Mouse (Mus musculus) splenic B cell, adult 2 months (primary cell): ENCODE results near the gene Hist1h2af.

Experiments used
- DNase-seq: peaks from one replicate; pipeline ENCODE4 v3.0.0-alpha.2; 2011; ENCODE audit warnings: low read depth, low spot score
- H3K27me3 ChIP-seq: 2 replicates; pipeline ENCODE4 v1.6.1; 2012; ENCODE audit warnings: mild to moderate bottlenecking, low read length, moderate library complexity, mixed read lengths; ENCODE audit not compliant: control insufficient read depth, poor library complexity, insufficient read depth, severe bottlenecking
- H3K36me3 ChIP-seq: 2 replicates; pipeline ENCODE4 v1.6.1; 2012; ENCODE audit warnings: mild to moderate bottlenecking, low read length, moderate library complexity, mixed read lengths; ENCODE audit not compliant: control insufficient read depth, poor library complexity, insufficient read depth, severe bottlenecking

Hist1h2af gene

DNA sequence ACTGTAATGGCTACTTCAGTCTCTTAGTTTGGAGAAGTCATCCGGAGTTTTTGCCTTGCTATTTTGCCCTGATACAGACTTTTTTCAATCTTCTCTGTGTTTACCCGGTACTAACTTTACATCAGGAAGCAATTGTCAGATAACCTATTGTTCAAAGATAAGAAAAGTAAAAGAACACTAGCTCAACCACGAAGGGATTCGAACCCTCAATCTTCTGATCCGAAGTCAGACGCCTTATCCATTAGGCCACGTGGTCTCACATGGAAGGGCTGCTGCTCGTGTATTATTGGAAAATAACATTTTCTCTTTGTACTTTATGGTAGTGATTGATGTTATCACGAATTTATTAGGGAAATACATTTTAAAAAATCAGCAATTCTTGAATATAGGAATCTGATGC lies 29.9 kb upstream of the Hist1h2af start:
- H3K36me3 ChIP-seq = no peaks in the 10 kb centered on the region
- H3K27me3 ChIP-seq = no peaks in the 10 kb centered on the region
- DNase-seq = peak; percentile 56

DNA sequence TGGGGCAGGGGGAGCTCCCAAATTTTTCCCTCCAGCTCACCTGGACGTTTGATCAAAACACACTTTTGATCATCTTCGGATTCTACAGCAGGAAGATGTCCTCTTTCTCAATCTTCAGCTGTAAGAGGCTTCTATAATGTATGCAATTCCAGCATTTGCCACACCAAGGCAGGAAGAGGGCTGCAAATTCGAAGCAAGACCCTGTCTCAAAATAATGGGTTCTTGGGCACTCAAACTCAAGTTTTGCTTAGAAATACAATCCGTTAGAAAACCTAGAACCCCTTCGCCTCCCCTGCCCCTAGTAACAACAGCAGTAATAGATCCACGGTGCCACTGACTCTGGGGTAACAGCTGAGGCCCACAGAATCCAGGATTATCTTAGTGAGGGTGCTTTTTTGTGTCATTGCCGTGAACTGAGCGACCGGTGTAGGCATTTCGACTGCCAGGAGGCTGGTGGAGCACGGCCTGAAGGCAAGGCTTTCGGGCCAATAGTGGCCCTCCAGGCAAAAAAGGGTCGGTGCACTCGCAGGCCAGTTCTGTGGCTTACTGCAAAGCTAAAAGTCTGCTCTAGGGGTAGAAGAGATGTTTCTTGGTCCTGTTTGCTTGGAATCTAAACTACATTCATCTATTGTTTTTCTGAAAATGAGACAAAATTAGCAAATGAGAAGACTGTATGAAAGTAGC lies 27.9 kb upstream of the Hist1h2af start:
- no peaks in the 10 kb centered on the region for H3K36me3 ChIP-seq
- no peaks in the 10 kb centered on the region for H3K27me3 ChIP-seq
- no peak for DNase-seq

DNA sequence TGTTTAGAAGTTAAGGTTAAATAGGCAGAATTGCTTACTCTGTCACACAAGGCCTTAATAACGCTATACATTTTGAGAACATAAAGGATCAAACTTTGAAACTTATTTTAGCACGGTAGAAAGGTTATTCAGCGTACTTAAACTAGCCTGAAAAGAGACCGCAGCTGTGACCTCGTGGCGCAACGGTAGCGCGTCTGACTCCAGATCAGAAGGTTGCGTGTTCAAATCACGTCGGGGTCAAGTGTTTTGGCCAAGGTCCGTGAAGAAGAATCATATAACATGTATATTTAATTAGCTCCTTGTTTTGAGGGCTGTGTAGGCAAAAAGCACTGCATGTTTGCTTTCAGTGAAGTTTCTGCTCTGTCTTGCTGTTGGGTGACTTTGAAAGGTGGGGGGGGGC lies 27.4 kb upstream of the Hist1h2af start:
- H3K27me3 ChIP-seq = no peaks in the 10 kb centered on the region
- peak; percentile 66 for DNase-seq
- H3K36me3 ChIP-seq = no peaks in the 10 kb centered on the region

DNA sequence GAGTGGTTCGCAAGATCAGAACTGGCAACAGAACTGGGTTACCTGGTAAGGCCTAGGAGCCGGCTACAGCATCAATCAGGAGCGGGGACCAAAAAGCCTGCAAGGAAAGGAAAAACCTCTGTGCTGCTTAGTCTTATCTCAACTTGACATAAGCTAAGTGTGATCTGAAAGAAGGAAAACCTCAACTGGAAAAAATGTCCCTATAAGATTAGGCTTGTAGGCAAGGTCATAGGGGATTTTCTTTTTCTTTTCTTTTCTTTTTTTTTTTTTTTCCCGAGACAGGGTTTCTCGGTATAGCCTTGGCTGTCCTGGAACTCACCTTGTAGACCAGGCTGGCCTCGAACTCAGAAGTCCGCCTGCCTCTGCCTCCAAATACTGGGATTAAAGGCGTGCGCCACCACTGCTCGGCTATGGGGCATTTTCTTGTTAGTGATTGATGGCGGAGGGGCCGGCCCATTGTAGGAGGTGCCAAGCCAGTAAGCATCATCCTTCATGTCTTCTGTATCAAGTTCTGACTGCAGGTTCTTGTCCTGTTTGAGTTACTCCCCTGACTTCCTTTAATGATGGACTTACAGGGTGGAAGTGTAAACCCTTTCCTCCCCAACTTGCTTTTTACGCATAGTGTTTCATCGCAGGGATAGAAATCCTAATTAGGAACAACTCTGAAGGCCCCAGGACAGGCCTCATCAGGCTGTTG lies 26.7 kb upstream of the Hist1h2af start:
- DNase-seq = no peak
- no peaks in the 10 kb centered on the region for H3K36me3 ChIP-seq

DNA sequence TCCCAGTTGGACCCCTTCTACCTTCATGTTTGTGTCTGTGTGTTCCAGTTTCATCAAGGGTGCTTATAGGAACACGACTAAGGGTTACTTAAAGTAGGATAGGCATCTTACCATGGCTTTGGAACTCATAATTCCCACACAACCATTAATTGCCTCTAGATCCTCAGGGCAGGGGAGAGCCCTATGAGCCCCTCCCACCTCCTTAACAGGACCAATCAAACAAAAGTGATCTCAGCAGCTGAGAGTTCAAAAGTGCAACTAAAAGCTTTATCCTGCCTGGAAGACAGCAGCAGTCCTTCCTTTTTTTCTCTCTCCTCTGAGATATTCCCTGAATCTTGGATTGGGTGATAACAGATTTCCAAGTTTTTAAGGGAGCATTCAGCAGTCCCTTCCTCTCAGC lies 23.6 kb upstream of the Hist1h2af start:
- Histone ChIP-seq H3K27me3 (no peaks in the 10 kb centered on the region), H3K36me3 (no peaks in the 10 kb centered on the region)
- DNase-seq = no peak

More for the DNA sequence above, 26.7 kb upstream of the Hist1h2af start:
- no peaks in the 10 kb centered on the region for H3K27me3 ChIP-seq

DNA sequence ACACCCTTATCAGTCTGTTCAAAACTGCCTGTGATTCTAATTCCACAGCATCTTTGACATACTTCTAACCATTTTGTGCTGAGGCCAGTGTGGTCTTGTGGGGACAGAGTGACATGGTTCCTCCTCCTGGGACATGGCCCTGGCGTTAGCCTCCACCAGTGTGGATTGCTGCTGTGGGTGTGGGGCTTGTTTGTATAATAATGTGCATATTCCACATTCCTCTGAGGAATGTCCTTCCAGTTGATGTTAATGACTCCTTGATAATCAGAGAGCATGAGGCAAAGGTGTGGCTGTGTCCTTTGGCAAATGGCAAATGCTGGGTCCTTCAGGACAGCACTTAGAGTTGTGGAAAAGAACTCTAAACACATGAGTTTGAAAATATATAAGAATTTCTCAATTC lies 20.2 kb upstream of the Hist1h2af start:
- H3K36me3 ChIP-seq = no peaks in the 10 kb centered on the region
- no peak for DNase-seq
- no peaks in the 10 kb centered on the region for H3K27me3 ChIP-seq

DNA sequence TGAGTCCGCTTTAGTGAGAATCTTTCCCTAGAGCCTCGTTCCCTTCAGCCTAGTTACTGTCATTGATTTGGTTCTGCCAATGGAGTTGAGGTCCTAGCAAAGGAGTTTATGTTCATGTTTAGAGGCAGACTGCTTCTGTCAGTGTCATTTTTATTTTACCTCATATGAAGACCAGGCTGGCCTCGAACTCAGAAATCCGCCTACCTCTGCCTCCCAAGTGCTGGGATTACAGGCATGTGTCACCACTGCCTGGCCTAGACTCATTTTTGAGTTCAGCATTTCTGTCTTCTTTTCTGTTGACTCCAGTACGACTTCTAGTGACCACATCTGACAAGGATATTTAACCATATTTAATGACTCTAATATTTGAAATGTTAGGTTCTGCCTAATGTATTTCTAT lies 18.4 kb upstream of the Hist1h2af start:
- no peaks in the 10 kb centered on the region for H3K36me3 ChIP-seq
- H3K27me3 ChIP-seq = no peaks in the 10 kb centered on the region
- DNase-seq = no peak

DNA sequence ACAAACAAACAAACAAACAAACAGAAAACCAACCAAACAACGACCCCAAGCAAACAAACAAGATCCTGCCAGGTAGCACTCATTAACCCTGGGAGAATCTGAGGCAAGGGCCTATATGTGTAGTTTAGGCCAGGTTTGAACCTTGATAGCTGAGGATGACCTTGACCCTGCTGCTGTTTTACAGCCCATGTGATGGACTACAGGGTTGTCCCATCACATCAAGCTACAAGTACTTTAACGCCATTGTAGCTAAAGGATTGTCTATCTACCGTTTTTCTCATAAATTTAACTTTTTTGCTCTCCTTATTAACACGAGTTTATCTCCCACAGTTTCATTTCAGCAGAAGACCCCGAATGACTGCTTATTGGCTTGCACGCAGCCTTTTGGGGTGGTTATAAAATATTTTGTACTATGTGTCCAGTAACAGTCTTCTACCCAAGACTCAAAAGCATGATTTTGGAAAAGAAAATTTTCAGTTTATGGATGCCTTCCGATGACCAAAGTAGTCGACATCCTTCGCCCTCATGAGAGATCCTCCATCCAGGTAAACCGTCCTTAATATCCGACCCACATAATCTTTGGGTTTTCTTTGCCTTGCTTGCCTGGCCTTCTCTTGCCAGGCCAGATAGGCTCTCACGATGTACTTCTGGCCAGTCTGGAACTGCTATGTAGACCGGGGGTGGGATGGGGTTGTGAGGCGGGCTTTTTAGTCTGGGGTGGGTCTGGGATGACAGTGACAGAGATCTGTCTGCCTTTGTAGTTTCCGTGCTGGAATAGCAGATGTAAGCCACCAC lies 17.7 kb upstream of the Hist1h2af start:
- DNase-seq = no peak
- H3K36me3 ChIP-seq = no peaks in the 10 kb centered on the region
- no peaks in the 10 kb centered on the region for H3K27me3 ChIP-seq

DNA sequence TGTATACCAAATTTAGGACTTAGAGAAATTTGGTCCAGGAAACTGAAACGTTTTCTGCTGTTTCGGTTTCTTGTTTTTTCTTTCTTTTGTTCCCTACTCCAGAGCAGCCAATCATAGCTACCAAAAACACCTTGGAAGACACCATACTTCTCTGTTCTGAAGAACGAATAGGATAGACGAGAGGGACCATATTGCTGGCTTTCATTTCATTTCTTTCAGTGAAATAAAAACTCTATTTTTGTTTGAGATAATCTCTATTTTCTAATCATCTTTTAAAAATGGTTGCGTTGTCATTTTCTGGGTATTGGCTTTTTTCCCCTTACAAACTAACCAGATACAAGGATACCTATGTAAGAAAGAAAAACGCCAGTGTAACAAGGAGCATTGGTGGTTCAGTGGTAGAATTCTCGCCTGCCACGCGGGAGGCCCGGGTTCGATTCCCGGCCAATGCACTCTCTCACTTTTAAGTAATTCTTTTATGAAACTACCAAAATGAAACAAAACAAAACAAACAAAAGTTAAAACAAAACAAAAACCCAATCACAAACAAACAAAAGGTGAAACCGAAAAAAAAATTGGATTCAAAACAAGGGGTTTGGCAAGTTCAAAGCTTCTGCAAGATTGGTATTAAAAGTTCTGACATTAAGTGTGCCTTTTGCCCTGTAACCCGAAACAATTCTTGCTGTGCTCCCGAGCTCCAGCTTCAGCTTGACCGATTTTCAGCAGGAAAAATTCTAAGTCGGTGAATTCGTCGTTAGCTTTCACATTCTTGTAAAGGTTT lies 16.7 kb upstream of the Hist1h2af start:
- no peaks in the 10 kb centered on the region for H3K36me3 ChIP-seq
- H3K27me3 ChIP-seq = no peaks in the 10 kb centered on the region
- peak; percentile 90 for DNase-seq

DNA sequence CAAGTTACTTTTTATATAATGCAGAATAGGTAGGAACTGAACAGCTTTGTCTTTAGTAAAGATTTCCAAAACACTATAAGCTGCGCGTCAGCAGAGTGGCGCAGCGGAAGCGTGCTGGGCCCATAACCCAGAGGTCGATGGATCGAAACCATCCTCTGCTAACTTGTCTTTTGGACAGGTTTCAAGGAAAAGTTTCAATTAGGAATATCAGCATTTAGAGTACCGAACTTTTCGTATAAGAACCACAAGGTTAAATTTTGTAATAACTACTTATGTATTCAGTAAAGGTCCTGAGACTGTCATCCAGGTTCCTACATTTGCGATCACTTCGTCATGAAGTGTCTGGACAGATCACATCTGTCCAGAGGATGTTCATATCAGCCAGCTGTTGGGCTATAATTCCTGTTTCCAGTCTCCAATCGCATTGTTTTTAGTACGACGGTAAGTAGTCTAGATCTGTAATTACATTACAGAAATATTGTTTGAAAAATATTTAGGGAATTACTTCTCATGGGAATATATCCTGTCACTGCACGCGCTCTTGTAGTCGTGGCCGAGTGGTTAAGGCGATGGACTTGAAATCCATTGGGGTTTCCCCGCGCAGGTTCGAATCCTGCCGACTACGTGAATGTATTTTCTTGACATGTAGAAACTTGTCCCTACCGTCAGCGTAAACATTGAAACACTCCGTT lies 16.0 kb upstream of the Hist1h2af start:
- Histone ChIP-seq H3K36me3 (no peaks in the 10 kb centered on the region), H3K27me3 (no peaks in the 10 kb centered on the region)
- DNase-seq = peak; percentile 88

DNA sequence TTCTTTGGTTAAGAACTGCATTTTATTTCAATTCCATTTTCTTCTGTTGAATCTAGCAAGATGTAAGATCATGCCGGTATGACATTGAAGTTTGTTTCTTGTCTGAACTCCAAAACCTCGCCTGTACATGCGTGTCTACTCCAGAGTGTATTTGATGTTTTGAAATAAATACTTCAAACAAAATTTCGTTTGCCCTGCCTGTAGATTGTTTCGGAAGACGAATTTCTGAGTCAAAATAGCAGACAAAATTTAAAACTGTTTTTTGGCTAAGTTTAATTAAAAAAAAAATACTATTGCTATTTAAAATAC lies 15.5 kb upstream of the Hist1h2af start:
- H3K27me3 ChIP-seq = no peaks in the 10 kb centered on the region
- no peak for DNase-seq
- no peaks in the 10 kb centered on the region for H3K36me3 ChIP-seq

DNA sequence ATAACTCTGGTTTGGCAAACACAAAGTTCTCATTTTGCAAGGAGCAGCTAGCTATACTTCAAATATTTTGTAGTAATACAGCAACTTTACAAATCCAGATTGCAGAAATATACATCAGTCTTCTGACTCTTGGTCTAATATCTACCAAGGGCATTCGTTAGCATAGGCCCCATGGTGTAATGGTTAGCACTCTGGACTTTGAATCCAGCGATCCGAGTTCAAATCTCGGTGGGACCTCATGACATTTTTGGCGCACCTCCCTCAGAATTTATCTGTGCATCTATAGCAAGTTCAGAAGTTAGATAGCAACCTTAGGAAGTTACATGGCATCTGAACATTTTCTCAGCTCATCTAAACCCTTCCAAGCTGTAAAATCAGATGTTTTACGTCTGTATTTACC lies 14.8 kb upstream of the Hist1h2af start:
- no peaks in the 10 kb centered on the region for H3K27me3 ChIP-seq
- DNase-seq = peak; percentile 91
- H3K36me3 ChIP-seq = no peaks in the 10 kb centered on the region

DNA sequence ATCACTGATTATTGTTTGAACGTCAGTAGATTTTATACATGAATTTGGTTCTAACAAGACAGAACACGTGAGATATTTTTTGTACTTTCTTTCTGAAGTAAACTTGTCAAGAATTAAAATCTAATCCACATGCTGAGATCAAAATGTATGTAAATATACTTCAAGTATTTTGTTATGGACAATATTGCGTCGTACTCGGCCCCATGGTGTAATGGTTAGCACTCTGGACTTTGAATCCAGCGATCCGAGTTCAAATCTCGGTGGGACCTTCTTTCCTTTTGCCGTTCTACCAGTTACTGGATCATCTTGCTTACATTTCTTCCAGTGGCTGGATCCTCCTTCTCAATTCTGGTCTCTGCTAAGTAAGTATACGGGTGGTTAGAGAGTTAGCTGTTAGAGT lies 14.3 kb upstream of the Hist1h2af start:
- Histone ChIP-seq H3K36me3 (no peaks in the 10 kb centered on the region), H3K27me3 (no peaks in the 10 kb centered on the region)
- peak; percentile 85 for DNase-seq

DNA sequence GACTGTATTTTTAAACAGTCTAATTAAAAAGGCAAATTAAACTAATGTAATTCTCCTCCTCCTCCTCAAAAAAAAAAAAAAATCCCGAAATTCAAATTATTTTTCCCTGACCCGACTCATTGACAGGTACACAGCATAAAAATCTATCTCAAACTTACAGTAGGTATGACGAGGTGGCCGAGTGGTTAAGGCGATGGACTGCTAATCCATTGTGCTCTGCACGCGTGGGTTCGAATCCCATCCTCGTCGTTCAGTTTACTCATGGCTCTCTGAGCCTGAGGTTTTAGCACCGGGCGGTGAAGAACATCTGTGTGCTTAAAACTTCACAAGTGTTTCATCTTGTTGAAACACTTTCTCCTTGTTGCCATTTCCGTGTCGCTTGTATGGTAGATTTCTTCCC lies 12.0 kb upstream of the Hist1h2af start:
- DNase-seq = peak; percentile 83
- Histone ChIP-seq H3K27me3 (no peaks in the 10 kb centered on the region), H3K36me3 (no peaks in the 10 kb centered on the region)
